Mouse (Mus musculus) 3134 (cell line): ENCODE data around the gene Sema3e.
A peak's percentile ranks its signal among the peaks of the same experiment; 100 is the strongest.

Experiments used
- DNase-seq: peaks from one replicate; pipeline ENCODE4 v3.0.0-alpha.2; 2011; ENCODE audit warnings: low spot score; ENCODE audit not compliant: insufficient read length; ENCODE audit errors: extremely low read depth

Sema3e gene

GRCm38 (mm10) chr5:14195172-14195819 is 170.2 kb downstream of the Sema3e start:
- DNase-seq = no peak

DNA sequence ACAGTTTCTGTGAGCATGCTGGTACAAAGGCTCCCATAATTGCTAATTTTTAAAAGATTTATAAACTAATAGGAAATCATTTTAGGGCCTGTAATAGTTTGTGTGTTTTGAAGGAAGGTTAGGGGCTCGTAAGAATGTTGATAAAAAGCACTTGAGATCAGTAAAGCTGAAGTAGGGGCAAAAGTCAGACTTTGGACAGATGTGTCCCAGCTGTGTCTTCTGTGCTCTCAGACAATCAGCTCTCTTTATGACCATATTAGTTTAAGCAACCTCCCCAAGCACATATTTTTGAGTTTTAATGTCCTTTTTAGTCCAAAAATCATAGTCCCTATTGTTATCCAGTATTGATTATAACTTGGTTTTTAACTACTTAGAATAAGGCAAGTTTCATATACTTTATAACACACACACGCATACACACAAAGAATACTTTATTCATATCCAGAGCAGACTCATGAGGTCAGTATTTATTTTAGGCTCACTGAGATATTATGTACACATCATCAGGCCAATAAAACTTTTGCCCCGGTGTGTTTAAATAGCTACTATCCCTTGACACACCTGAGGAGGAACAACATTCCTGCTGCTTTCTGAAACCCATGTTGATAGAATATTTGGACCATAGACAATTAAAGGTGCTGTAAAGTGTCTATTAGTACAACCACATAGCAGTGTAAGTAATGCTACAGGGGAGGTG is 173.4 kb downstream of the Sema3e start:
- no peak for DNase-seq

DNA sequence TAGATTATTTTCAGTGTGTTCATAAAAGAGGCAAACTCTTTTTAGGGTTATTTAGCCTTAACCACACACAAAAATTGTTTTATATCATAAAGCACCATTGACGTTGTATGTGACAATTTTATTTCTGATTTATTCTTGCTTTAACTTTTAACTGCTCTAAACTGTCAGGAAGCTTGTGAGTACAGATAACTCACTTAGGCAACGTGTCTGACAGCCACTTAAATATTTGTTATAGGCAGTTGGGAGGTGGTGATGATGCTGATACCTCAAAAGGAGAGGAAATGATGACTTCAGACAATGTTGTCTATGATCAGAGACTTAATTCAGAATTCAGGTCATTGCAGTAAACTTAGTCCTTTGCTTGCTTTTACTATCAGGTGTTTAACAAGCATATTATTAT is 181.7 kb downstream of the Sema3e start:
- DNase-seq = no peak

DNA sequence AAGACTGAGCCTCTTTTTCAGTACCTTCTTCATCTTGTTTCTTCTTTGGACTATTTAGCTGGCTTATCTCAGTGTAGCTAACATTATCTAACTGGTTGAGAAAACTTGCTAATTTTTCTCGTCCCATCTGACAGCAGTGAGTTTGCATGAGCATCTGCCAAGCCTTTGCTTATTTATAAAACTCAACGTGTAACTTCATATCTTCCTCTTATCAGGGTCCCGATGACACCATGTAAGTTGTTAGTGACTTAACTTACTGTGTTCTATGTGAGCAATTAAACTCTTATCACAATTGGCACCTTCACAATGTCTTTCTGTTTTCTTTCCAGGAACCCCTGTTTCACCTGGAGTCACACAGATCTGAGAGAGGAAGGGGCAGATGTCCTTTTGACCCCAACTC is 184.9 kb downstream of the Sema3e start:
- no peak for DNase-seq

GRCm38 (mm10) chr5:14216211-14216610 is 191.1 kb downstream of the Sema3e start:
- DNase-seq = no peak

DNA sequence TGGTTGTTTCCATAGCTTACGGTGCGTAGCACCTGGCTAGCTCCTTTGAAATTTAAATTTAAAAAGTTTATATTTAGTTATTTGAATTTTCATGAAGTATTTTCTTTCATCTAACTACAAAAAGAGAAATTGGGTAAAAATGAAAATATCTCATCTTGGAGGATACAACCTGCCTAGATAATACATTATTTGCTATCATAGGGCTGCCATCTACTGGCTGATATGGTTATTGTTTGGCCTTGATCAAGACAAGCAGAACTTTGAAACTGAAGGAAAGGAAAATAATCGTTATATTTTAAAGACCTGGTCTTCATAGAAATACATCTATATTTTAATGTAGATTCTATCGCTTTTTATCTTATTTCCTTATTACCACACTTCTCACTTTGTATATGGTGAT is 193.6 kb downstream of the Sema3e start:
- DNase-seq = no peak

GRCm38 (mm10) chr5:14224509-14224908 is 199.4 kb downstream of the Sema3e start:
- DNase-seq = no peak

DNA sequence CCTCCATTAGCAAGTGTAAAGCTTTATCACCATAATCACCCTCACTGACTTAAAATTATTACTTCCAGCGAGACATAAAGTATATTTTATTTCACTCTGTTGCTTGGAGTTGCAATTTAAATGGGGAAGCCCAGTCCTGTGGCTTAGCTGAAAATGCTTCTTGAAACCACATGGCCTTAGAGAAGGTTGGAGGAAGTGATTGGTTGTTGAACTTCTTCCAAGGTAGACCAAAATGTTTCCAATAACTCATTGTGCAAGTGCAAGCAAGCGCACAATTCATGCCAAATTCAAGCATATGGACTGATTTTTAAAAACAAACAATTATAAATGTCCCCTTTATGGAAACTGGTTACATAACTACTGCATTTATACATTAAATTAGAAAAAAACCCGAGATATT is 206.0 kb downstream of the Sema3e start:
- DNase-seq = no peak

DNA sequence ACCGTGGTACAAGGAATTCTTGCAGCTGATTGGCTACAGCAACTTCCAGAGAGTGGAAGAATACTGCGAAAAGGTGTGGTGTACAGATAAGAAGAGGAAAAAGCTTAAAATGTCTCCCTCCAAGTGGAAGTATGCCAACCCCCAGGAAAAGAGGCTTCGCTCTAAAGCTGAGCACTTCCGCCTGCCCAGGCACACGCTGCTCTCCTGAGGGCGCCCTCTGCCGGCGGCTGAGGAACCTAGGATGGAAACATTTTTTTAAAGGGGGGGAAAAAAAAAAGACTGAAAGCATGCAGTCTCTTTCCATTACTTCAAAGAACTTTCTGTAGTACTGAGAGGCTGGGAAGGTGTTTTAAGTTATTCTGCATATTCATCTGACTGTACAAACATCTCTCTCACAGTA is 227.5 kb downstream of the Sema3e start:
- DNase-seq = peak; percentile 9

DNA sequence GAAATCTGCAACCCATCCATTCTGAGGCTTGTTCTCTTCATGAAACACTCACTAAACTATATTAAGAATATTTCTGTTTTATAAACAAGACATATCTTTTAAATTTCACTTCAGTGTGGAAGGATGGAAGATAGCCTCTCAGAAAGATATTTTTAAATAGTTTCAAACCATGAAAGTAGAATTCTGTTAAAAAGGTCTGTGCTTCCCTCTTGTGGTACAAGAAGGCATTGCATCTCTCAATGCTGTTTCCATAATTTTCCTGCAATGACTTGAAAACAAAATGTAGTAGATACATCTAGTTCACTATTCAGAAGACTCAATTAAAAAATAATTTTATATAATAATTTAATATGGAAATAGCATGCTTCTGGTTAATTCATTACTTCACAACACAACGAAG is 228.3 kb downstream of the Sema3e start:
- DNase-seq = no peak

GRCm38 (mm10) chr5:14260156-14260555 is 235.1 kb downstream of the Sema3e start:
- no peak for DNase-seq

DNA sequence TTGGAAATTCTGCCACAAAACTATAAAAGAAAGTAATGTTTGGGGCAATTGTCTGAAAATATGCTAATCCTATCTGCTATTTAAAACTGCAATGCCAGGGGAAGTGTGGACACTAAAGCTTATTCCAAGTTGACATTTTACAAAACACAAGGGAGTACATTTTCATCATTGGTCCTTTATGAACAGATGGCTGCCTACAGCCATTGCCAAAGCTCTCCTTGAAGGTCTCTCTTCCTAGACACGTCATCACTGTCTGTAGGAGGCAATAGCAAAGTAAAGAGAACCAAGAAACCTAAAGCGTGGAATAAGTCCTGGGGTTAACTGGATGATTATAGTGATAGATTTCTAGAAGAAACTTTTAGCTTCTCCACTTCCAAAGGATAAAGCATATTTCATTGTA is 242.3 kb downstream of the Sema3e start:
- no peak for DNase-seq
